Mouse (Mus musculus) lung, embryonic 14.5 days (tissue): Measurements from ENCODE around the gene Prep. TPM values are rescaled to one million over a fixed set of nuclear protein-coding genes. Genes with fewer than 3 reads are reported as not detected.

ENCODE experiments used
- ATAC-seq: fragments of 200-750 bp; cut with Nextera tagmentation; 2 replicates; pipeline ENCODE4 v1.8.0; 2017; ENCODE audit warnings: mild to moderate bottlenecking, moderate TSS enrichment, moderate library complexity; ENCODE audit not compliant: insufficient read depth
- DNase-seq: peaks from one replicate; pipeline ENCODE4 v3.0.0-alpha.2; 2015
- H3K27ac ChIP-seq: fragments of 300-500 bp; sonication (generic); 2 replicates; pipeline ENCODE4 v1.5.1; 2014; ENCODE audit warnings: low read depth, mild to moderate bottlenecking, moderate library complexity
- H3K27me3 ChIP-seq: fragments of 300-500 bp; sonication (generic); 2 replicates; pipeline ENCODE4 v1.6.1; 2014; ENCODE audit warnings: low read length, control low read depth; ENCODE audit not compliant: insufficient read depth
- H3K36me3 ChIP-seq: fragments of 300-500 bp; sonication (generic); 2 replicates; pipeline ENCODE4 v1.6.1; 2014; ENCODE audit warnings: control low read depth; ENCODE audit not compliant: insufficient read depth
- H3K4me1 ChIP-seq: fragments of 300-500 bp; sonication (generic); 2 replicates; pipeline ENCODE4 v1.6.1; 2014; ENCODE audit warnings: antibody characterized with exemption, control low read depth; ENCODE audit not compliant: insufficient read depth
- H3K4me2 ChIP-seq: fragments of 300-500 bp; sonication (generic); 2 replicates; pipeline ENCODE4 v1.6.1; 2014; ENCODE audit warnings: mild to moderate bottlenecking
- H3K4me3 ChIP-seq: fragments of 300-500 bp; sonication (generic); 2 replicates; pipeline ENCODE4 v1.5.1; 2014; ENCODE audit warnings: low read depth, low read length
- H3K9ac ChIP-seq: fragments of 300-500 bp; sonication (generic); 2 replicates; pipeline ENCODE4 v1.6.1; 2014
- H3K9me3 ChIP-seq: fragments of 300-500 bp; sonication (generic); 2 replicates; pipeline ENCODE4 v1.6.1; 2016; ENCODE audit warnings: low read depth, low read length, control low read depth
- CTCF ChIP-seq: IDR thresholded peaks from 2 replicates; pipeline ENCODE4 v1.5.1; 2016; ENCODE audit warnings: antibody characterized with exemption, low read depth
- WGBS: fragments of 180-500 bp; shearing (Covaris S2); extraction: QIAGEN DNeasy Blood & Tissue Kit; methylation state at CpG from one replicate; pipeline ENCODE4 v1.1.7; 2014; 5-methylcytosine and 5-hydroxymethylcytosine counted together
- polyA plus RNA-seq: library from polyadenylated mRNA; unstranded; fragments of >200 nt; fragmentation: Nextera tagmentation; extraction: Ambion mirVana; gene quantifications from 2 replicates; pipeline ENCODE4 v1.2.1, GENCODE M21; 2014

Prep gene
- 34.1 and 34.6 TPM in 2 replicates for polyA plus RNA-seq

- TF ChIP-seq CTCF, result peak; percentile 22; the same call in 1 of the 2 replicates
- DNase-seq (peak; percentile 96), ATAC-seq (peak; percentile 95)
- peak within 1 kb of the TSS; percentile 97 for H3K4me3 ChIP-seq
- WGBS, result 1% methylated on average over 27 of the region's 57 CpGs
- H3K36me3 ChIP-seq, result 0 out of 2 replicates have a peak, but pooled peaks cover under 1% of the 10 kb centered on the region
- H3K9me3 ChIP-seq, result no peaks in the 10 kb centered on the region
- no peaks in the 10 kb centered on the region for H3K27me3 ChIP-seq
- H3K27ac ChIP-seq, result peak within 1 kb of the TSS; percentile 90
- peak within 1 kb of the TSS; percentile 94 for H3K9ac ChIP-seq
- H3K4me2 ChIP-seq, result peak within 1 kb of the TSS; percentile 74
- H3K4me1 ChIP-seq, result no peaks in the 10 kb centered on the region; the same call in none of the 2 replicates
Measured at GRCm38 (mm10) chr10:45066931-45067308, at the start of gene Prep. Prep (plus strand) TSS chr10:45067203.

- H3K27ac ChIP-seq, result no peak overlapping the region
- 89% methylated on average over 13 of the region's 13 CpGs for WGBS
- no peak for ATAC-seq
Measured at GRCm38 (mm10) chr10:45017352-45017751, 49.7 kb upstream of the Prep start.

GRCm38 (mm10) chr10:45017851-45018250 is 49.2 kb upstream of the Prep start:
- no peaks in the 10 kb centered on the region for H3K4me1 ChIP-seq
- ATAC-seq (no peak), DNase-seq (no peak)
- H3K4me3 ChIP-seq, result no peak overlapping the region
- no peaks in the 10 kb centered on the region for H3K9me3 ChIP-seq
- H3K4me2 ChIP-seq, result no peak overlapping the region
- TF ChIP-seq CTCF, result no peak
- WGBS, result 78% methylated on average over 10 of the region's 10 CpGs
- no peak overlapping the region for H3K27ac ChIP-seq
- no peaks in the 10 kb centered on the region for H3K27me3 ChIP-seq
- no peak overlapping the region for H3K9ac ChIP-seq
- no peaks in the 10 kb centered on the region for H3K36me3 ChIP-seq

More at GRCm38 (mm10) chr10:45017352-45017751, 49.7 kb upstream of the Prep start:
- Histone ChIP-seq H3K27me3 (no peaks in the 10 kb centered on the region), H3K9me3 (no peaks in the 10 kb centered on the region), H3K4me1 (no peaks in the 10 kb centered on the region), H3K9ac (no peak overlapping the region), H3K4me2 (no peak overlapping the region), H3K36me3 (no peaks in the 10 kb centered on the region), H3K4me3 (no peak overlapping the region)
- DNase-seq, result no peak
- TF ChIP-seq CTCF, result no peak

- TF ChIP-seq CTCF, result no peak
- H3K27ac ChIP-seq, result no peak overlapping the region
- H3K4me2 ChIP-seq, result no peak overlapping the region
- H3K4me1 ChIP-seq, result no peaks in the 10 kb centered on the region
- DNase-seq (no peak), ATAC-seq (no peak)
- no peaks in the 10 kb centered on the region for H3K36me3 ChIP-seq
- no peak overlapping the region for H3K4me3 ChIP-seq
- H3K9me3 ChIP-seq, result no peaks in the 10 kb centered on the region
- no peak overlapping the region for H3K9ac ChIP-seq
- H3K27me3 ChIP-seq, result no peaks in the 10 kb centered on the region
- WGBS, result 49% methylated on average over 7 of the region's 7 CpGs
Measured at GRCm38 (mm10) chr10:45019418-45019817, 47.6 kb upstream of the Prep start.

GRCm38 (mm10) chr10:45019849-45020248 is 47.2 kb upstream of the Prep start:
- Histone ChIP-seq H3K4me2 (no peak overlapping the region), H3K27me3 (no peaks in the 10 kb centered on the region), H3K9ac (no peak overlapping the region), H3K36me3 (no peaks in the 10 kb centered on the region), H3K9me3 (no peaks in the 10 kb centered on the region), H3K4me3 (no peak overlapping the region), H3K27ac (no peak overlapping the region), H3K4me1 (no peaks in the 10 kb centered on the region)
- no peak for TF ChIP-seq CTCF
- no peak for ATAC-seq
- 84% methylated on average over 10 of the region's 10 CpGs for WGBS
- DNase-seq, result no peak

- Histone ChIP-seq H3K27me3 (no peaks in the 10 kb centered on the region), H3K4me1 (no peaks in the 10 kb centered on the region), H3K36me3 (no peaks in the 10 kb centered on the region), H3K4me2 (no peak overlapping the region), H3K9me3 (no peaks in the 10 kb centered on the region), H3K9ac (no peak overlapping the region), H3K27ac (no peak overlapping the region), H3K4me3 (no peak overlapping the region)
- ATAC-seq (no peak), DNase-seq (no peak)
- WGBS, result 79% methylated on average over 10 of the region's 10 CpGs
- TF ChIP-seq CTCF, result no peak
Measured at GRCm38 (mm10) chr10:45020291-45020690, 46.7 kb upstream of the Prep start.

GRCm38 (mm10) chr10:45025184-45025583 is 41.8 kb upstream of the Prep start:
- no peak for TF ChIP-seq CTCF
- WGBS, result 18% methylated on average over 4 of the region's 4 CpGs
- H3K9ac ChIP-seq, result no peak overlapping the region
- H3K4me1 ChIP-seq, result no peaks in the 10 kb centered on the region
- no peak overlapping the region for H3K4me3 ChIP-seq
- H3K9me3 ChIP-seq, result no peaks in the 10 kb centered on the region
- ATAC-seq (no peak), DNase-seq (no peak)
- no peak overlapping the region for H3K4me2 ChIP-seq
- H3K27me3 ChIP-seq, result no peaks in the 10 kb centered on the region
- H3K36me3 ChIP-seq, result no peaks in the 10 kb centered on the region
- no peak overlapping the region for H3K27ac ChIP-seq

- H3K9me3 ChIP-seq, result no peaks in the 10 kb centered on the region
- ATAC-seq (no peak), DNase-seq (no peak)
- H3K27me3 ChIP-seq, result no peaks in the 10 kb centered on the region
- no peak overlapping the region for H3K4me3 ChIP-seq
- no peak overlapping the region for H3K4me2 ChIP-seq
- no peak overlapping the region for H3K9ac ChIP-seq
- no peaks in the 10 kb centered on the region for H3K36me3 ChIP-seq
- no peak overlapping the region for H3K27ac ChIP-seq
- no peaks in the 10 kb centered on the region for H3K4me1 ChIP-seq
- TF ChIP-seq CTCF, result no peak
- WGBS, result 79% methylated on average over 7 of the region's 7 CpGs
Measured at GRCm38 (mm10) chr10:45026935-45027334, 40.1 kb upstream of the Prep start.
